Mouse (Mus musculus) embryonic facial prominence, embryonic 14.5 days (tissue): Measurements from ENCODE around the gene Nudt17. TPM values are rescaled to one million over a fixed set of nuclear protein-coding genes. Genes with fewer than 3 reads are reported as not detected.

Source experiments
- ATAC-seq: fragments of 200-750 bp; cut with Nextera tagmentation; 2 replicates; pipeline ENCODE4 v1.8.0; 2017; ENCODE audit warnings: low read depth, moderate number of reproducible peaks, moderate TSS enrichment
- DNase-seq: peaks from one replicate; pipeline ENCODE4 v3.0.0-alpha.2; 2015; ENCODE audit warnings: low spot score
- H3K27ac ChIP-seq: fragments of 300-500 bp; sonication (generic); replicated peaks from 2 replicates; pipeline ENCODE4 v1.5.1; 2014; ENCODE audit warnings: low read depth, mild to moderate bottlenecking, low read length, moderate library complexity
- H3K27me3 ChIP-seq: fragments of 300-500 bp; sonication (generic); replicated peaks from 2 replicates; pipeline ENCODE4 v1.6.1; 2014; ENCODE audit warnings: low read length; ENCODE audit not compliant: control insufficient read depth, insufficient read depth
- H3K36me3 ChIP-seq: fragments of 300-500 bp; sonication (generic); 2 replicates; pipeline ENCODE4 v1.6.1; 2014; ENCODE audit warnings: low read length, mixed read lengths; ENCODE audit not compliant: control insufficient read depth, insufficient read depth
- H3K4me1 ChIP-seq: fragments of 300-500 bp; sonication (generic); 2 replicates; pipeline ENCODE4 v1.6.1; 2014; ENCODE audit warnings: antibody characterized with exemption, low read length; ENCODE audit not compliant: control insufficient read depth, insufficient read depth
- H3K4me2 ChIP-seq: fragments of 300-500 bp; sonication (generic); 2 replicates; pipeline ENCODE4 v1.6.1; 2014; ENCODE audit warnings: low read depth, mild to moderate bottlenecking, low read length, moderate library complexity, mixed read lengths
- H3K4me3 ChIP-seq: fragments of 300-500 bp; sonication (generic); 2 replicates; pipeline ENCODE4 v1.5.1; 2014; ENCODE audit warnings: low read depth, mild to moderate bottlenecking, low read length
- H3K9ac ChIP-seq: fragments of 300-500 bp; sonication (generic); 2 replicates; pipeline ENCODE4 v1.6.1; 2014; ENCODE audit warnings: low read depth, mild to moderate bottlenecking, low read length, moderate library complexity, mixed read lengths
- H3K9me3 ChIP-seq: fragments of 300-500 bp; sonication (generic); 2 replicates; pipeline ENCODE4 v1.6.1; 2016; ENCODE audit warnings: low read length; ENCODE audit not compliant: control insufficient read depth
- WGBS: fragments of 180-500 bp; shearing (Covaris S2); extraction: QIAGEN DNeasy Blood & Tissue Kit; methylation state at CpG from one replicate; pipeline ENCODE4 v1.1.7; 2014; 5-methylcytosine and 5-hydroxymethylcytosine counted together
- polyA plus RNA-seq: library from polyadenylated mRNA; unstranded; fragments of >200 nt; fragmentation: Nextera tagmentation; extraction: Ambion mirVana; gene quantifications from 2 replicates; pipeline ENCODE4 v1.2.1, GENCODE M21; 2014

The Nudt17 gene
- polyA plus RNA-seq, 1 experiment from 2014 or later, result 9.5 TPM

DNA sequence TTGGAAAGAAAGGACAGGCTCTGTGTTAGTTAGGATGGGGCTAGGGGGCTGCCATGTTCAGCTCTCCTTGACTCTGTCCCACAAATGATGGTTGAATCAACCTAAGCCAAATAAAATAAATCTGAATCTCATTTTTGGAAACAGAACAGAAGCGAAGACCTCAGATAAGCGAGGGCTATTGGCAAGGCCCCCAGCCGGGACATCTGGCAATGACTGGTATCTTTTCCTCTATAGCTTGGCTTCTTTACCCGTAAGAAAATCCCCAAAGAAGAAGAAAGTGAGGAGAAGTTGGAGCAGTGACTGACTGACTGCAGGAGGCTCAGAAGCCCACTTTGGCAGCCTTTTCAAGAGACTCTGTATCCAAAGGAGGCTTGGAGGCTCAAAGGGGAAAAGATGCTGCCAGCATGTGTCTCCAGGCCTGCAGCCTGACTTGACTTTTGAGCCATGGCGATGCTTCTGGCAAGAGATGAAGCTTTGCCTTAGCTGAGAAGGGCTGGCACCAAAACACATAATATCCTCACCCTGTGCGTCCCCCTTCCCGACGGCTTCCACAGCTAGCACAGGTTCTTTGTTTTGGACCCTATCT lies 45.5 kb downstream of the Nudt17 start:
- Histone ChIP-seq H3K4me1 (0 out of 2 replicates have a peak, but pooled peaks cover 9% of the 10 kb centered on the region), H3K9me3 (no peaks in the 10 kb centered on the region), H3K36me3 (no peaks in the 10 kb centered on the region), H3K4me3 (peak overlapping the region; percentile 18; the same call in 1 of the 2 replicates), H3K27me3 (no peaks in the 10 kb centered on the region), H3K27ac (peak overlapping the region; percentile 87), H3K4me2 (peak overlapping the region; percentile 54), H3K9ac (no peak overlapping the region)
- 31% methylated on average over 8 of the region's 8 CpGs for WGBS
- ATAC-seq (no peak), DNase-seq (peak; percentile 47)

DNA sequence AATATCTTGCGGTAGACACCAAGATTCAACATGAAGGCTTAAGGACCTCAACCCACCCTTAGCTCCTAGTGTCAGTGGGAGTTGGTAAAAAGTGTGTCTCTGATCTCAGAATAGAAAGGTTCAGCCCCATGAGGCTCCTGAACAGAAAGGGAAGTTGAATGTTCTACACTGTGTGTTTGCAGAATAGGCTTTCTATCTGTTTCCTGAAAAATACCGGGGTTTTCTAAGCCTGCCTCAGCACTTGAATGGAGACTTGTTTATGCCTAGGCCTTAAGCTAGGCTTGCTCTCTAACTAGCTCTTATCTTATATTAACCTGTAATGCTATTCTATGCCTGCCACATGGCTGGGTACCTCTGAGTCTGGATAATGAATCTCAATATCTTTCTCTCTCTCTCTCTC lies 47.5 kb downstream of the Nudt17 start:
- H3K9me3 ChIP-seq, result no peaks in the 10 kb centered on the region
- peaks cover 16% of the 10 kb centered on the region; the same call in 1 of the 2 replicates for H3K36me3 ChIP-seq
- 0 out of 2 replicates have a peak, but pooled peaks cover 9% of the 10 kb centered on the region for H3K4me1 ChIP-seq
- DNase-seq, result no peak
- H3K27ac ChIP-seq, result no peak overlapping the region
- no peaks in the 10 kb centered on the region for H3K27me3 ChIP-seq
- H3K4me2 ChIP-seq, result no peak overlapping the region
- H3K9ac ChIP-seq, result no peak overlapping the region
- no peak overlapping the region for H3K4me3 ChIP-seq
- ATAC-seq, result no peak
- WGBS, result 89% methylated on average over 2 of the region's 2 CpGs

Other genes starting within 250 kb of the Nudt17 start
- gene Hfe2, start 183.4 kb downstream of the Nudt17 start, polyA plus RNA-seq, result 28.3 and 36.4 TPM in 2 replicates
- gene Txnip, start 150.6 kb downstream of the Nudt17 start, polyA plus RNA-seq, result 160 and 166 TPM in 2 replicates
- gene Gm16253, start 131.6 kb downstream of the Nudt17 start, polyA plus RNA-seq, result 0.55 TPM in 1 of 2 replicates, not detected in the other
- 8.9 and 11.0 TPM in 2 replicates for gene Polr3gl, start 114.4 kb downstream of the Nudt17 start, polyA plus RNA-seq
- 2.7 and 3.0 TPM in 2 replicates for gene Ankrd34a, start 111.9 kb downstream of the Nudt17 start, polyA plus RNA-seq
- 9.1 and 10.1 TPM in 2 replicates for gene Lix1l, start 107.4 kb downstream of the Nudt17 start, polyA plus RNA-seq
- gene Rbm8a, start 78.6 kb downstream of the Nudt17 start, polyA plus RNA-seq, result 122 and 127 TPM in 2 replicates
- gene Pex11b, start 73.2 kb downstream of the Nudt17 start, polyA plus RNA-seq, result 51.6 and 56.5 TPM in 2 replicates
- 0.33 and 0.47 TPM in 2 replicates for gene Gm42957, start 73.1 kb downstream of the Nudt17 start, polyA plus RNA-seq
- gene Itga10, start 63.0 kb downstream of the Nudt17 start, polyA plus RNA-seq, result 6.4 and 8.1 TPM in 2 replicates
- gene Ankrd35, start 38.4 kb downstream of the Nudt17 start, polyA plus RNA-seq, result 2.9 and 3.6 TPM in 2 replicates
- gene Pias3, start 12.2 kb downstream of the Nudt17 start, polyA plus RNA-seq, result 45.1 and 48.9 TPM in 2 replicates
- 21.0 and 25.0 TPM in 2 replicates for gene Polr3c, start 19.1 kb upstream of the Nudt17 start, polyA plus RNA-seq
- gene Rnf115, start 19.1 kb upstream of the Nudt17 start, polyA plus RNA-seq, result 45.6 and 48.5 TPM in 2 replicates
- not detected in 2 replicates for gene Pdzk1, start 120.7 kb upstream of the Nudt17 start, polyA plus RNA-seq
- 0.24 and 0.25 TPM in 2 replicates for gene Cd160, start 120.8 kb upstream of the Nudt17 start, polyA plus RNA-seq
- 7.7 and 8.2 TPM in 2 replicates for gene Gja5, start 196.1 kb upstream of the Nudt17 start, polyA plus RNA-seq
- 41.0 and 47.0 TPM in 2 replicates for gene Gpr89, start 196.8 kb upstream of the Nudt17 start, polyA plus RNA-seq
- not detected in 2 replicates for gene Gja8, start 217.5 kb upstream of the Nudt17 start, polyA plus RNA-seq